Mouse (Mus musculus) frontal cortex, postnatal 14 days (tissue): ENCODE results near the gene Mdm2.
"Not testable (repeated sequence)": the region's sequence is repeated elsewhere in the genome, so short reads cannot be mapped to it uniquely, and the experiment has no call there.

Experiments used
- DNase-seq, 2 experiments: peaks; one replicate each; pipeline ENCODE4 v3.0.0; 2022; ENCODE audit warnings: low spot score in 2 of 2

Mdm2 gene

DNA sequence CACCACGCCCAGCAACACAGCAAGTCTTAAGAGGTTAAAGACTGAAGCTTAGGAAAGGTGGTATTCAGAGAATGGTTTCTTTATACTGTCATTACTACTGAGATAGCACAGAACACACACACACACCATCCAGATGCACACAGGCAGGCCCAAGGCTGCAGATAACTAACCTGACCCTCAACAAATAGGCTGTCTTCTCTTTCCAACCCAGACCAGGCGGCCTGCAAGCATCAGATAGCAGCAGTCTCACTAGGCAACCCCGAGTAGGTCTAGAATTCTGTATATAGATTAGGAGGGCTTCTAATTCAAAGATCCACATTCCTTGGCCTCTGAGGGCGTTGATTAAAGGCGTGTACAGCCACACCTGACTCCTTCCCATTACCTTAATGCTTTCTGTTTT lies 21.6 kb upstream of the Mdm2 start:
- DNase-seq, result no peak

DNA sequence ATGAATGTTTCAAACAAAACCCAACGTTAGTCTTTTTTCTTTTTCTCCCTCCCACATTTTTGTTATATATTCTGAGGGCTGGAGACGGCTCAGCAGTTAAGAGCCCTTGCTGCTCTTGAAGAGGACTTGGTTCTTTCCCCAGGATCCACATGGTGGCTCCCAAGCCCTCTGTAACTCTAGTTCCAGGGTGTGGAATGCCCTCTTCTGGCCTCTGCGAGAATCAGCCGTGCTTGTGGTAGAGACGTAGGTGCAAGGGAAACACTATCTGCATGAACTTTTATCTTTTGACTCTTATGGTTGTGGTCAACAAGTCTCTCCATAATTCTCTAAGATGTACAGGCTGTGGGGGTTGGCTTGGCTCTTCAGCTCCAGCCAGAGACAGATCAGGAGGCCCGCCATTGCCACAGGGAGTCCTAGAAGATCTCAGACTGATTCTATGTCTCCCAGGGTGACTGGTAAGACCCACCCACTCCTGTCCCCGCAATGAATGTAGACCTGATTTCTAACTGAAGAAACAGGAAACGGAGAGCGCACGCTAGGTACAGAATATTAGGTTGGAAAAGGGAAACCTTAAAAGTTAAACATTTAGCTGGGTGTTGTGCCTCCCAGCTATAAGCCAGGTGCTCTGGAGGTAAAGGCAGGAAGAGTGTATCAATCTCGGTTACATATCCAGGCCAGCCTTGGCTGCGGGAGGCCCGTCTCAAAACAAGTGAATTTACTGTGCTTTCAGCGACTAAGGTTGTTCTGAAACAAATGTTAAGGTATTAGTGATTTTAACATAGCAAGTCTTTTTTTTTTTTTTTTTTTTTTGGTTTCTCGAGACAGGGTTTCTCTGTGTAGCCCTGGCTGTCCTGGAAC lies 20.9 kb upstream of the Mdm2 start:
- DNase-seq, result peak; percentile 36 to 45

DNA sequence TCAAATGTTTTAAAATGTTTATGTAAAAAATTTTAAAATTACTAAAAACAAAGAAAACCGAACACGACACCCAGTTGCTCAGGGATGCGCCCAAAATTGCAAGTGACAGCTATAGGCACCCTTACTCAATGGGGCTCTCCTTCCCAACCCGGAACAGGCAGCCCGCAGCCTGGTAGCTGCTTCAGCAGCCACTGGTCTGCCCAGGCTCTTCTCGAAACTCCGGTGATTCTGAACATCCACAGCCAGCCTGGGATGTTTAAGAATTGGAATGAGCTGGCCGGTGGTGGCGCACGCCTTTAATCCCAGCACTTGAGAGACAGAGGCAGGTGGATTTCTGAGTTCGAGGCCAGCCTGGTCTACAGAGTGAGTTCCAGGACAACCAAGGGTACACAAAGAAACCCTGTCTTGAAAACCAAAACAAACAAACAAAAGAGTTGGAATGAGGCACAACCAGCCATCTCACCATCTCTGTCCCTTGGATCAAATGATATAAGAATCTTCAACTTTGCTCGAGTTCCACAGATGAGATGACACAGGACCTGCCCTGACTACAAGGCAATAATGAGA lies 20.2 kb upstream of the Mdm2 start:
- no peak for DNase-seq

DNA sequence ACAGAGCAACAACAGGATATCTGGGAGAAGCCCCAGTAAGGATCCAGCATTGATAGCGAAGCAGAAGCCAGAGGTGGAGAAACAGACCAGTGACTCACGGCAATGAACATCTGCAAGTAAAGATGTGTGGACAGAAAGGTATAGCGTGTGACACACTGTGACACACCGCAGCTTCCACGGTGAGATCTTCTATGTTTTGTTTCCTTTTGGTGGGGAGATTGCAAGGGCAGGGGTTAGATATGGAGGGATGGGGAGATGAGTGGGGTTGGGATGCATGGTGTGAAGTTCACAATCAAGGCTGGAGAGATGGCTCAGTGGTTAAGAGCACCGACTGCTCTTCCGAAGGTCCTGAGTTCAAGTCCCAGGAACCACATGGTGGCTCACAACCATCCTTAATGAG lies 19.6 kb upstream of the Mdm2 start:
- DNase-seq, result no peak

DNA sequence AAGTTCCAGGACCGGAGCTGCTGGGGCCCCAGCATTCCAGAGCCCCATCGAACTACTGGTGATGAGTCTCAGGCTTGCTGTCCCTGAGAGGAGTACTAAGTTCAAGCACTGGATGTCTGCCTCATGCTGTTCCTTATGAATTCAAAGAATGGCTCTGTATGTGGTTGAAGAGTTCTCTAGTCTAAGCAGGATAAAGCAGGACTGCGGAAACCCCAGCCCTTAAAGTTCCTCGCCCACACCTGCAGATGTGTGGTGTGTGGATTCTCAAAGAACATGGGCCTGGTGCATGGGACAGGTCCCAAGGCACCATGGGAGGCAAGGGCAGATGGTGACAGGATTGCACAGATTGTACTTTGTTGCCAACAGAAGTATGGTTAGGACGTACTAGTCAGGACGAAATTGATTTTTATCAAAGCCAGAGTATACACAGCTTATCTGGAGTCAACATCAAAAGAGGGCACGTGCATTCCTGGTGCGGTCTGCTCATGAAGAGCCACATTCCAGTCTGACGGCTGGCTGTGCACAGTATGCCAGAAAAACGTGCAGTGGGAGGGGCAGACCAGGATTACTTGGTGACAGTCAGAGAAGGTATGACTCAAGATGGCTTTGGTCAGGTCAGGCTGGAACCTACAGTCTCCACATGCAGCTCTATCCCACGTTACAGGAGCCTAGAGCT lies 18.7 kb upstream of the Mdm2 start:
- DNase-seq, result no peak

DNA sequence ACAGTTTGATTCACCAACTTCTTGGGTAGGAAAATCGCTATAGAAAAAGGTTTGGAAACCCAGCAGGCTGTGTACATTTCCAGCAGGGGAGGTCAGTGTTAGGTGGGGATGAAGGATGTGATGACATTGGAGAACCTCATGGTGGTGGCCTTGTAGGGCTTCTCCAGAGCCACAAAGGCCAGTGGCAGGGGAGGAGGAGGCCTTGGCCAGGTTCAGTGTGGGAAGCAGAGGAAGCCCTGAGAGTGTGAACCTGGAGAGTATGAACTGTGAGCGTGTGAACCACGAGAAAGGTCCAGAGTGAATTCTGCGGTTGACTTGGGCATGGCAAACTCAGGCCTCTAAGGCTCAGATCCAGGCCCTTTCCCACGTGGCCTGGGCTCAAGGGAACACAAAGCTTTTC lies 18.0 kb upstream of the Mdm2 start:
- no peak for DNase-seq

DNA sequence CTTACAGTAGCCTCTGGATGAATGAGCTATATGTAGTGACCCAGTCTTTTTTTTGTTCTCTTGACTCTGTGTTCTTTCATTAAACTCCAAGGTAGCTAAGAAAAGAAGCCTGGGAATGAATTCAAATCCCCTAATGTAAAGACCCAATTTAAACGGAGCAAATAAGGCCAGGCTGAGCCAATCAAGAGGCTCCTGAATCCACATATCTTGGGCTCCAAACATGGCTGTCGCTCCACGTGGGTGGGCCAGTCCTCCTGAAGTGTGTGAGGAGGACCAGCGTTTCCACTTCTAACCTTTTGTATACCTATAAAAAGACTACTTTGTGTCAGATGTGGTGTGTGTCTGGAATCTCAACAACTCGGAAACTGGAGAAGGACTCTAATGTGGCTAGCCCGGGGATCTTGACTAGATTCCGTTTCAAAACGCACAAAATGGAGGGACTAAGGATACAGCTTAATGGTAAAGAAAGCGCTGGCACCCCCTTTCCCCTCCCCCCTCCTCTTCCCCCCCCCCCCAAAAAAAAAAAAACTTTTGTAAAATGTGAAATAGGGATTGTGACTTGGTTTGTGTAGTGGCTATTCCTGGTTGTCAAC lies 17.1 kb upstream of the Mdm2 start:
- DNase-seq, result no peak

DNA sequence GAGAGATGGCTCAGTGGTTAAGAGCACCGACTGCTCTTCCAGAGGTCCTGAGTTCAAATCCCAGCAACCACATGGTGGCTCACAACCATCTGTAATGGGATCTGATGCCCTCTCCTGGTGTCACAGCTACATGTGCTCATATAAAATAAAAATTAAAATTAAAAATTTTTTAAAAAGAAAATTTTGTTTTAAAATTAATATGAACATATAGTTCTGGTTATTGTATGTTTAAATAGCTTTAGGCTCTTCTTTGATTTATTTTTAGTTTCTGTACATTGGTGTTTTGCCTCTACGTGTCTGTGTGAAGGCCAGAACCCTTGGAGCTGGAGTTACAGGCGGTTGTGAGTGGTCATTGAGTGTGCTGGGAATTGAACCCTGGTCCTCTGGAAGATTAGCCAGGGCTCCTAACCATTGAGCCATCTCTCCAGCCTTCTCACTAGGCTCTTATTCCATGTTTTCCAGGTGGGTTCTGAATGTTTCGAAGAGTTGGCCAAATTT lies 16.4 kb upstream of the Mdm2 start:
- DNase-seq, result no peak

DNA sequence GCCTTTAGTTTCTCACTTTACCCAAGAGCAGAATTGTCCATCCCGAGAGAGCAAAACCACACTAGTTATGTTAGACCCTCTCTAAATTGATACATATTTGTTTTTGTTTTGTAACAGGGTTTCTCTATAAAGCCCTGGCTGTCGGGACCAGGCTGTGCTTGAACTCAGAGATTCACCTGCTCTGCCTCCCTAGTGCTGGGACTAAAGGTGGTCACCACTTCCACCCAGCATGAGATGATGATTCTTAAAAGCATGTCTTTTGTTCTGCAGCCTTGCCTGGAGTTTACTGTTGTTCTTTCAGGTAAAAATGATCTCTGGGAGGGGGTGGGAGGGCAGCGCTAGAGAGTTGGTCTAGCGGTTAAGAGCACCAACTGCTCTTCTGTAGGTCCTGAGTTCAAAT lies 15.8 kb upstream of the Mdm2 start:
- DNase-seq, result no peak

DNA sequence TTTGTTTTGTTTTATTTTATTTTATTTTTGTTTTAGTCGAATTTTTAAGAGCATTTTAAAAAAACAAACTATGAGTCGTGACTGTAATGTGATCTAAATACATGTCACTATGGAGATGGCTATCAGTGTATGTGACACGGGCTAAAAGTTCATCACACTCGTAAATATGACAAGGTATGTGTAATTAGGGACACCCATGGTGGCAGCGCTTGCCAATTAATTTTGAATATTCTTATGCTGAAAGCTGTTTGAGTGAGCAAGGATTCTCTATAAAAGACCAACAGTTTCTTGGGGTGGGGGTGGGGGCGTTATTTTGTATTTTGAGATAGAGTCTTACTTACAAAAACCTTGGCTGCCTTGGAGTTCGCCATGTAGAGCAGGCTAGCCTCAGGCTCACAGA lies 15.1 kb upstream of the Mdm2 start:
- no peak for DNase-seq

DNA sequence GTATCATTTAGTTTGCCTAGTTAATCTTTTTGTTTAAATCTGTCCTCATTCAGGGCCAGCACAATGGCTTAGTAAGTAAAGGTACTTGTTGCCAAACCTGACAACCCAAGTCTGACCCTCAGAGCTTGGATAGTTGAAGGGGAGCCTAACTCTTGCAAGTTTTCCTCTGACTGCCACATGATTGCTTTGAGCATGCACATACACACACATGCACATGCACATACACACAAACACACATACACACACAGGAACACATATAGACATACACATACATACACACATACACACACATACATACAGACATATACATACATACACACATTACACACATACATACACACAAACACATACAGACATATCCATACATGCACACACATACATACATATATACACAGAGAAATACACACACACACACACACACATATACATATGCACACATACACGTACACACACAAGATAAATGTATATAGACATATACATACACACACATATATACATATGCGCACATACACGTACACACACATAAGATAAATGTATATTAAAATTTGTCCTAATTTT lies 14.3 kb upstream of the Mdm2 start:
- DNase-seq, result no peak

DNA sequence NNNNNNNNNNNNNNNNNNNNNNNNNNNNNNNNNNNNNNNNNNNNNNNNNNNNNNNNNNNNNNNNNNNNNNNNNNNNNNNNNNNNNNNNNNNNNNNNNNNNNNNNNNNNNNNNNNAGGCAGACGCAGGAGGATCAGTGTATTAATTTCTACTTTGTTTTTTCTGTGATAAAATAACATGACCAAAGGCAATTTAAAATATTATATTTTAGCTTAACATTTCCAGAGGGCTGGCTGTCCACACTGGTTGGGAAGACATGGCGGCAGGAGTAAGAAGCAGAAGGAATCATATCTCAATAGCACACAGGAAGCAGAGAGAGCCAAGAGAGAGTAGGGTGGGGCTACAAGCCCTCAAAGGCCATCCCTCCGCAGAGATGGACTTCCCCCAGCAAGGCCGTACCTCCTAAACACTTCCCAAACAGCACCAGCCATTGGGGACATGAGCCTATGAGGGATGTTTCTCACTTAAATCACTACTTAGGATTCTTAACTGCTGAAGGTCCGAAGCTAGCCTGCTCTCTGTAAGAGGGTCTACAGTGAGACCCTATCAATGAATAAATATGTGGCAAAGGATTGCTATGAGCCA lies 13.7 kb upstream of the Mdm2 start:
- no peak for DNase-seq

DNA sequence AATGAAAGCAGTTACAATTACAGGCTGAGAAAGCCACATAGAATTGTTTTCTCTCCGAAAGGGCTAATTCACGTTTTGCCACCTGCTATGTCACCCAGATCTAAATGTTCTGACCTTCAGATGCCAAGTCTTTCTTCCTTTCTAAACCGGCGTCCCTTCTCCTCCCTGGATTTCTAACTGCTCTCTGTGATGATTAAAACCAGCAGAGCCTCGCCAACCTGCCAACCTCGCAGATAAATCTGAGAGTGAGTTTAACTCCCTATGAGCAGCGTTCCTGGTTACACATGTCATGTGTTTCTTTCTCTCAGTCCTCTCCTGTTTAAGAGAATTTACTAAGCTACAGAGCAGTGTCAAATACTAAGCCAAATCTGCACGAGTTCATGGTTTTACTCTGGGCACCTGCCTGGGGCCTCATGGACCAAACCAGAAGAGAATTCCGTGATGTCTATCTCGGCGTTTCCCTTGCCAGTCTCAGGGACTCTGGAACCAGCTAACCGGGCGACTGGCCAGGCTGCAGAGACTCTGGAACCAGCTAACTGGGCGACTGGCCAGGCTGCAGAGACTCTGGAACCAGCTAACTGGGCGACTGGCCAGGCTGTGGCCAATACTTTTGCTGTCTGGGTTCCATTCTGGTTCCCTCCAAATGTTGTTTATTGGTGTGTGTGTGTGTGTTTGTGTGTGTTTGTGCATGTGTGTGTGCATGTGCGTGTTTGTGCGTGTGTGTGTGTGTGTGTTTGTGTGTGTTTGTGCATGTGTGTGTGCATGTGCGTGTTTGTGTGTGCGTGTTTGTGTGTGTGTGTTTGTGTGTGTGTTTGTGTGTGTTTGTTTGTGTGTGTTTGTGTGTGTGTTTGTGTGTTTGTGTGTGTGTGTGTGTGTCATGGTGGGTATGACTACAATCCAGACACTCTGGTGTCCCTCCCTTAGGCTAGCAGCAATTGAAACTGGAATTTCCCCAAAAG lies 7.9 kb upstream of the Mdm2 start:
- DNase-seq, result no peak

DNA sequence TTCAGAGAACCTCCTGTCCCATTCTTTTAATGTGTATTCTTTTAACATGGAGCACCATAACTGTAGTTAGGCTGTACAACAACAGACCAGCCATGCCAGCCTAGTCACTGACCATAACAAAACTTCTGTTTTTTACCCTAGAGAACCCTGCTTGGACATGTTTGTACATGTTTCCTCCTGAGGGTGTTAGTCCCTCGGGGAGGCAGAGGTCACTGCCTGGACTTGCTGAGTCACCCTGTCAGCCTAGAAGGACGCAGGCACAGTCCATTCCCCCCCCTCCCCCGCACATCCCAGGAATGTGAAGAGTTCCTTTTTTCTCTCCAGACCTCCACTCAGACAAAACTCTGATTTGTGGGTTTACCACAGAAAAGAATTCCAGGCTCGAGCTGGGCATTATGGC lies 7.0 kb upstream of the Mdm2 start:
- DNase-seq, result no peak

DNA sequence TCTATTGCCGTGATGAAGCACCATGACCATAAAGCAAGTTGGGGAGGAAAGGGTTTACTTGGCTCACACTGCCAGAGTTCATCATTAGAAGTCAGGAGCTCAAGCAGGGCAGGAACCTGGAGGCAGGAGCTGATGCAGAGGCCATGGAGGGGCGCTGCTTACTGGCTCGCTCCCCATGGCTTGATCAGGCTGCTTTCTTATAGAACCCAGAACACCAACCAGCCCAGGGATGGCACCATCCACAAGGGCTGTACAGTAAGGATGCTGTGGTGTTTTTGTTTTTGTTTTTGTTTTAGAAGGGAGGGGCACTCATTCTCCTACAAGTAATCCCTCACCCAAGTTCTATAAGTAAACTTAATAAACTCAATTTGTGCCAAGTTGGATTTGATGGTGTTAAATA lies 6.1 kb upstream of the Mdm2 start:
- DNase-seq, result no peak

DNA sequence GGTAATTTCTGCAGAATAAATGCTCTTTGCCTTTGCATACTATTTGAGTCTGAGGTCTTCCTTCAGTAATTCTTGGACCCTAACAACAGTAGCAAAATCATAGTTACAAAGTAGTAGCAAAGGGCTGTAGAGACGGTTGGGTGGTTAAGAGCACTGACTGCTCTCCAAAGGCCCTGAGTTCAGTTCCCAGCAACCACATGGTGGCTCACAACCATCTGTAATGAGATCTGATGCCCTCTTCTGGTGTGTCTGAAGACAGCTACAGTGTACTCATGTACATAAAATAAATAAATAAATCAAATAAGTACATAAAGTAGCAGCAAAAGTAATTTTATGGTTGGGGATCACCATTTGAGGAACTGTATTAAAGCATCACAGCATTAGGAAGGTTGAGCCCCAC lies 5.1 kb upstream of the Mdm2 start:
- not testable (repeated sequence) for DNase-seq

DNA sequence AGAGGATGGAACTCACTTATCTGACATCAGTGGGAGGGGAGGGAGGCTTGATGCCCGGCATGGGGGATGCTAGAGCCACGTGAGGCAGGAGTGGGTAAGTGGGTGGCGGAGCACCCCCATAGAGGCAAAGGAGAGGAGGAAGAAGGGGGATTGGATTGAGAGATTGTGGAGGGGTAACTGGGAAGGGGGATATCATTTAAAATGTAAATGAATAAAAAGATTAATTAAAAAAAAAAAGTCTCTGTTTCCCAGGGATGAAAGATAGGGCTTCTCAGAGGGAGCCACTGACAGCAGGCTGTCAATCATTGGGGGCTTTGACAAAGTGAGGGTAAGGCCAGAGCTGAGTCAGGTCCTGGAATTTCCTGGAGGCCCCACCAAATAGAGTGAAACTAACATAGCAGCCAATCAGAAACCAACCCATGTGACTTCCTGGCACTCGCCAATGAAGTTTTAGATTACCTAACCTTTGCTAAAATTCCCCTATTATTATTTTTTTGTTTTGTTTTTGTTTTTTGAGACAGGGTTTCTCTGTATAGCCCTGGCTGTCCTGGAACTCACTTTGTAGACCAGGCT lies 4.5 kb upstream of the Mdm2 start:
- no peak for DNase-seq

DNA sequence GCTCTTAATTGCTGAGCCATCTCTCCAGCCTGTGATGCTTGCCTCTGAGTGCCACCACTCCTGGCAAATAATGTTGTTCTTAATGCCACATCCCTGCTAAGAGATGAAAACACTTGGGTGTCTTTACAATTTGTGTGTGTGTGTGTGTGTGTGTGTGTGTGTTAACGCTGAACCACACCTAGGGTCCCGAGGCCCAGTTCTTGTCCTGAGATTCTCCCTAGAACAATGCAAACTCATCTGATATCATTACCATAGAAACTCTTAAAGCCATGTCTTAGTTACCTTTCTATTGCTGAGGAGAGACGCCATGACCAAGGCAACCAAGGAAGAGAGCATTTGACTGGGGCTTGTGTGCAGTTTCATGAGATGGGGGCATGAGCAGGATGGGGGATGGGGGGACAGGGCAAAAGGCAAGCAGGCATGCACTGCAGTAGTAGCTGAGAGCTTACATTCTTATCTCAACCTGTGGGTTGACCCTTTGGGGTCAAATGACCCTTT lies 3.5 kb upstream of the Mdm2 start:
- no peak for DNase-seq

DNA sequence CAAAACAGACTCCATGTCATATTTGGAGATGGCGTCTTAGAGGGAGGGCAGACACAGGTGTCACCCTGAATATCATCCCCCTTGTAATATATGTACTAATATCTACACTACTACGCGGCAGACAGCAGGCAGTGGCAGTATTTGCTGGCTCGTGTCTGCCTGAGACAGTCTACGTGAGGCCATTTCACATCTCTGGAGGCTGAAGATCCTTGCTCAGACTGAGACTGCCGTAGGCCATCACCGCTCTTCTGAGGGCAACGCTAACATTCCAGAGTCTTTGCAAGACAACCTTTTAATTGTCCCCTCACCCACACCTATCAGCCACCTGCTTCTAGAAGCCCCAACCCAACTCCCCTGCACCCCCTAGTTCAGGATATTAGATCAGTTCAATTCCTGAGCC lies 2.9 kb upstream of the Mdm2 start:
- DNase-seq, result no peak

DNA sequence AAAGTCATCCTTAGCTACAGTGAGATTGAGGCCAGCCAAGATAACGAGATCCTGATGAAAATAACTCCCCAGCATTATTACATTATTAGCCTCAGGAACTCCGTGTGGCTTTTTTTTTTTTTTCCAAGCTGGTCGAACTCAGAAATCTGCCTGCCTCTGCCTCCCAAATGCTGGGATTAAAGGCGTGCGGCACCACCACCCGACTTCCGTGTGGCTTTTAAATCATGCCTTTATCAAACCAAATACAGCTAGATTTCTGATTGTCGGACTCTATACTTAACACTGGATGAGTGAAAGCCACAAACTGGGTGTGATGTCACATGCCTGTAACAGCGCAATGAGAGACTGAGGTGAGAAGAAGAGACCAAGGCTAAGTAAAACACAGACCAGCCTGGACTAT lies 2.3 kb upstream of the Mdm2 start:
- no peak for DNase-seq
